Mouse (Mus musculus) ES-Bruce4 (cell line): ENCODE measurements around the gene Pla2g4a. TPM values are rescaled to one million over a fixed set of nuclear protein-coding genes. Genes with fewer than 3 reads are reported as not detected.

Experiments
- H3K27ac ChIP-seq: 2 replicates; pipeline ENCODE4 v1.5.1; 2012; ENCODE audit warnings: low read length, inconsistent platforms; ENCODE audit not compliant: insufficient read depth
- H3K27me3 ChIP-seq: 2 replicates; pipeline ENCODE4 v1.6.1; 2012; ENCODE audit warnings: mild to moderate bottlenecking, low read length, inconsistent platforms; ENCODE audit not compliant: control insufficient read depth, poor library complexity, insufficient read depth, severe bottlenecking
- H3K36me3 ChIP-seq: 2 replicates; pipeline ENCODE4 v1.6.1; 2012; ENCODE audit warnings: inconsistent platforms, mild to moderate bottlenecking, low read length, moderate library complexity; ENCODE audit not compliant: control insufficient read depth, poor library complexity, insufficient read depth, severe bottlenecking
- H3K4me1 ChIP-seq: one replicate; pipeline ENCODE4 v1.8.1; 2011; ENCODE audit warnings: low read length; ENCODE audit not compliant: control insufficient read depth, insufficient read depth
- H3K4me3 ChIP-seq: 2 replicates; pipeline ENCODE4 v1.5.1; 2011; ENCODE audit warnings: low read depth, mild to moderate bottlenecking, low read length
- H3K9ac ChIP-seq: 2 replicates; pipeline ENCODE4 v1.6.1; 2012; ENCODE audit warnings: low read depth, mild to moderate bottlenecking, inconsistent platforms; ENCODE audit not compliant: poor library complexity, severe bottlenecking
- H3K9me3 ChIP-seq: replicated peaks from 2 replicates; pipeline ENCODE4 v1.6.1; 2012; ENCODE audit warnings: mild to moderate bottlenecking, low read length, inconsistent platforms; ENCODE audit not compliant: control insufficient read depth, poor library complexity, insufficient read depth, severe bottlenecking
- CTCF ChIP-seq: IDR thresholded peaks from one replicate; pipeline ENCODE4 v1.8.1; 2011; ENCODE audit warnings: low read depth, low read length
- EP300 ChIP-seq: IDR thresholded peaks from 2 replicates; pipeline ENCODE4 v1.6.1; 2011; ENCODE audit warnings: low read depth, low read length; ENCODE audit not compliant: insufficient read depth
- POLR2A ChIP-seq: IDR thresholded peaks from one replicate; pipeline ENCODE4 v1.8.1; 2011; ENCODE audit warnings: low read length; ENCODE audit not compliant: insufficient read depth
- polyA plus RNA-seq: library from polyadenylated mRNA; stranded (reverse); fragments of >200 nt; gene quantifications from 2 replicates; pipeline ENCODE4 v1.2.4, GENCODE M21; 2011; ENCODE audit warnings: low read depth; ENCODE audit not compliant: missing spikeins, insufficient read depth, insufficient read length

Gene Pla2g4a
- polyA plus RNA-seq, 1 experiment: 5.7 TPM

DNA sequence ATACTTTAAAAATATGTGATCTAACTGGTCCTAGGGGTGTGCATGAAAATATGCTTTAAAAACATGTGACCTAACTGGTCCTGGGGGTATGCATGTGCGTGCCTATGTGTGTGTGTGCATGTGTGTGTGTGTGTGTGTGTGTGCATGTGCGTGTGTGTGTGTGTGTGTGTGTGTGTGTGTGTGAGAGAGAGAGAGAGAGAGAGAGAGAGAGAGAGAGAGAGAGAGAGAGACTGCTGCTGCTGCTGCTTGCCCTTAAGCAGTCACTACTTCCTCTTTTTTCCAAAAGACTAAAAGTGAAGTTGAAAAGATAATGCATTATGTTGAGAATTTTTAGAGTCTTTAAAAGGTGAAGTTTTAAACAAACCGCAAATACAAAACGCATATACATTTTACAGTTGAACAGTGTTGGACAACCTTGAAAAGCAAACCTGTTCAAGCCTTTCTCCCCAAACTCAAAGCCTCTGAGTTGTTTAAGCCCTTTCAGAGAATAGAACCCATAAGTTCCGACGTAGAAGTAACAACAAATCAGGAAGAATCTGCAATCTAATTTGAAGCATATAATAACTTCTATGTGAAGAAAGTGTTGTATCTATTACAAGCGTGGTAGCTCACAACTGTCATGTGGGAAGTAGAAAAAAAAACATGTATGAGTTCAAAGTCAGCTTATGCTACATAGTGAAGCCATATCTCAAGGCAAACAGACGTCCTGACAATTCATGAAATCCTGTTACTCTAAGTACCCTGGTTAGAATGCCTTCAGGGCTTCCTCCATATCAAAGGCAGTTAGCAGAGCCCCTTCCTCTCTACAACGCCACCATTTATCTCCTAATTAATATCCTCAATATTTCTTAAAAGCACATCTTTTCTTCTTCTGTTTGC, 574 bp upstream of the Pla2g4a start:
- no peaks in the 10 kb centered on the region for H3K36me3 ChIP-seq
- no peak for TF ChIP-seq EP300
- no peak for TF ChIP-seq POLR2A
- TF ChIP-seq CTCF: no peak
- H3K9me3 ChIP-seq: no peaks in the 10 kb centered on the region
- H3K27ac ChIP-seq: no peak overlapping the region
- H3K27me3 ChIP-seq: no peaks in the 10 kb centered on the region
- H3K4me1 ChIP-seq: peaks cover 2% of the 10 kb centered on the region
- no peak overlapping the region for H3K9ac ChIP-seq
- H3K4me3 ChIP-seq: no peak overlapping the region

DNA sequence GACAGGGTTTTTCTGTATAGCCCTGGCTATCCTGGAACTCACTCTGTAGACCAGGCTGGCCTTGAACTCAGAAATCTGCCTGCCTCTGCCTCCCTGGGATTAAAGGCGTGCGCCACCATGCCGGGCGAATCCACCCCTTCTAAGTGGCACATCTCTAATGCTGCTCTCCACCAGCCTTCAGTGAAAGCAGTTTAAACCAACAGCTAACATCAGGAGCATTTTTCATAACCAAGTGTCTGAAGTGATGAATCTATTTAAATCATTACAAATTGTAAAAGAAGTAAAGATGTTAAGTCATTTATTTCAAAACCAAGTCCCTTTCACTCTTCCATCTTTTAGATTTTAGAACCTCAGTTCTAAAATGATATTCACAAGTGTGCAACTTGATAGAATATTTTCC, 839 bp downstream of the Pla2g4a start:
- no peaks in the 10 kb centered on the region for H3K27me3 ChIP-seq
- H3K9me3 ChIP-seq: no peaks in the 10 kb centered on the region
- no peak overlapping the region for H3K4me3 ChIP-seq
- no peak for TF ChIP-seq EP300
- no peak for TF ChIP-seq POLR2A
- TF ChIP-seq CTCF: no peak
- no peak overlapping the region for H3K27ac ChIP-seq
- H3K4me1 ChIP-seq: peaks cover 2% of the 10 kb centered on the region
- no peak overlapping the region for H3K9ac ChIP-seq
- no peaks in the 10 kb centered on the region for H3K36me3 ChIP-seq

DNA sequence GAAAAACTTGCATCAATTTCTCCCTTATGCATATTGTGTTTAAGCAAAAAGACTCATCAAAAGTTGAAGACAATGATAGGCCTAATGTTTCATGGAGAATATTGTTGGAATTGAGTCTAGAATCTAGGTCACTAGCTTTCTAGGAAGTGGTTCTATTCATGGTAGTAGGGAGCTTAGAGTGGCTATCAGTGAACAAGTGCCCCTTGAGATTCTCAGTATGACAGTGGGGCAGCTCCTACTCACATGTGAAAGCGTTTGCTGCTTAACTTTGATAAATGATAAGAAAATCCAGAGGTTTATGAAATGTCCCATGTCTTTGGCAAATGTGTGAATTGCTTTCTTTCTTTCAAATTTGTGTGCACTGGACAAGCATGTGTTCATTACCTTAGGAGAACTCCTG, 2.0 kb downstream of the Pla2g4a start:
- Histone ChIP-seq H3K27ac (no peak overlapping the region), H3K36me3 (no peaks in the 10 kb centered on the region), H3K4me3 (no peak overlapping the region), H3K4me1 (peaks cover 2% of the 10 kb centered on the region), H3K9me3 (no peaks in the 10 kb centered on the region), H3K9ac (no peak overlapping the region), H3K27me3 (no peaks in the 10 kb centered on the region)
- no peak for TF ChIP-seq POLR2A
- TF ChIP-seq CTCF: no peak
- no peak for TF ChIP-seq EP300

DNA sequence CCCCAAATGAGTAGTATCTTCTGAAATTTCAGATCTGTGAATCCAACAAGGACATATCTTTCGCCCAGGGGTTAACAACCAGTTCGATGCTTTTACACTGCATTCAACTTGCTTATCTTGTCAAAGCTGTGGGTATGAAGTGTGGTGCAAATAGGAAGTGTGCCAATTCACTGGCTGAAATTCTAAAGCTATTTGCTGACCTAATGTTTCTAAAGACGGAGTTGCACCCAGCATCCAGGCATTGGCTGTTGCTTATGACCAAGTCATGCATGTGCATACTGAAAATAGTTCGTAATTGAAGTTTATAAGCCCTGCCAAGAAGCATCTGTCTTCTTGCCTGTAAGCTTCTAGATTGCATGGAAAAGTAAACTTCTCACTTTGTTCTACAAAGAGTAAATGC, 5.6 kb downstream of the Pla2g4a start:
- Histone ChIP-seq H3K27ac (no peak overlapping the region), H3K27me3 (no peaks in the 10 kb centered on the region), H3K4me3 (no peak overlapping the region), H3K4me1 (no peaks in the 10 kb centered on the region), H3K36me3 (no peaks in the 10 kb centered on the region), H3K9ac (no peak overlapping the region), H3K9me3 (0 out of 2 replicates have a peak, but pooled peaks cover 4% of the 10 kb centered on the region)
- TF ChIP-seq CTCF: no peak
- no peak for TF ChIP-seq EP300
- TF ChIP-seq POLR2A: no peak

DNA sequence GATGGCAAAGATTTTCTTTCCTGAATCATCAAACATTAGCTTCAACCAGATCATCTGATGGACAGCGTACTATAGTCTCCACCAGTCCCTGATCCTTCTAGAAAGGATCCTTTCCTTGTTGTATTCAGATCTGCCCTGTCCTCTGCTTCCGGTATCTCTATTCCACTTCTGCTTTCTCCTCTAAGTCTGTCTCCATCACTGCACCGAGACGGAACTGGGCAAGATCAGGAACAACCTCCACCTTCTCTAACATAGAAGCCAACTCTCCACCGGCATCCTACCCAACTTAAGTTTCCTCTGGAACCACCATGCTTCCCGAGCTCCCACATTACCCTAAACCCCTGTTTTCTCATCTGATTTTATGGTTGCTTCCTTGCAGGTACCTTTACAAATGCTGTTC, 7.1 kb downstream of the Pla2g4a start:
- Histone ChIP-seq H3K9ac (no peak overlapping the region), H3K4me3 (no peak overlapping the region), H3K36me3 (no peaks in the 10 kb centered on the region), H3K27ac (no peak overlapping the region), H3K9me3 (0 out of 2 replicates have a peak, but pooled peaks cover 4% of the 10 kb centered on the region), H3K27me3 (no peaks in the 10 kb centered on the region), H3K4me1 (peaks cover 3% of the 10 kb centered on the region)
- TF ChIP-seq POLR2A (no peak), EP300 (no peak), CTCF (no peak)

DNA sequence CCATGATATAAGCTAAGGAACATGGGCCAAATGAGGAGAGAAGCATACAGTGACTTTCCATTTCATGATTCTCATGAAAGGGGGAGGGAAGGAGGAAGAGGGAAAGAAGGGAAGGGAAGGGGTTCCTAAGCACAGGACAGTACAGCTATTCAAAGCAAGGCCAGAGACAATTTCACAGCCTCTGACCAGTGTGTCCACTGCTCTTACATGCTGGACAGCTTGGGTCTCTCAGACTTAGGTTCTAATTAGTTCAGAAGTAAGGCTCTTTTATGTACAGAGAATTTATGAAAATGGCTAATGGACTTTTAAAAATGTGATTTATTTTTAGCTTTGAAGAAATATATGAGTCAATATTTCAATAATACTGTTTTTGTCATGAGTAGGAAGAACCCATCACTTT, 9.0 kb downstream of the Pla2g4a start:
- Histone ChIP-seq H3K9ac (no peak overlapping the region), H3K4me1 (peaks cover 3% of the 10 kb centered on the region), H3K4me3 (no peak overlapping the region), H3K9me3 (peaks cover 4% of the 10 kb centered on the region; the same call in 1 of the 2 replicates), H3K36me3 (no peaks in the 10 kb centered on the region), H3K27ac (no peak overlapping the region), H3K27me3 (no peaks in the 10 kb centered on the region)
- TF ChIP-seq EP300 (no peak), POLR2A (no peak), CTCF (no peak)
